Mouse (Mus musculus): ENCODE measurements around the gene D13Ertd608e. TPM values are rescaled to one million over a fixed set of nuclear protein-coding genes. Genes with fewer than 3 reads are reported as not detected.
"Not testable (repeated sequence)": the region's sequence is repeated elsewhere in the genome, so short reads cannot be mapped to it uniquely, and the experiment has no call there.

The D13Ertd608e gene
- total RNA-seq, 1 experiment from 2014 or later: not detected

DNA sequence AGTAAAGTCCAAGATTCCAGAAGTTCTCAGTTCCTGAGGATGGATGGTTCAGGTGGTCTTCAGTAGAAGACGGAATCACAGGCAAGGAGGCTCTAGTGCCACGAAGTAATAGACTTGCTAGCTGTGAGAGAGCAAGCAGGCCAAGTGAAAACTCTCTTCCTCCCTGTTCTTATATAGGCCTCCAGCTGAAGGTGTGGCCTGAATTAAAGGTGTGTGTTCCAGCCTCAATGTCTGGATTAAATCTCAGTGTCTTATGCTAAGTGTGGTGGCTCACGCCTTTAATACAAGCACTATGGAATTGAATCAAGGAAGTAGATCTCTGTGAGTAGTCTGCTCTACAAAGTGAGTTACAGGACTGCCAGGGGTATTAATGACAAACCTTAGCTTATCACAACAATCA lies 58.9 kb downstream of the D13Ertd608e start, which contains the start of gene Tcstv1:
Tcstv1 (minus strand) TSS at position 101 of the 400 bp plus-strand sequence.
- ATAC-seq (ENCODE audit: extremely low read depth, insufficient number of reproducible peaks, low FRiP score, poor library complexity, severe bottlenecking): not testable (repeated sequence)

Other genes starting within 250 kb of the D13Ertd608e start
- not detected in 2 replicates for gene Ccl28, start 212.2 kb upstream of the D13Ertd608e start, total RNA-seq (2017)
- 23.6 and 25.7 TPM in 2 replicates for gene Hmgcs1, start 145.6 kb upstream of the D13Ertd608e start, total RNA-seq (2017)
- gene Nim1k, start 80.1 kb upstream of the D13Ertd608e start, total RNA-seq (2017): 0.23 and 0.37 TPM in 2 replicates
- gene Zfp131, start 45.1 kb upstream of the D13Ertd608e start, total RNA-seq (2017): 56.8 and 65.6 TPM in 2 replicates
- gene AF067063, start 5.8 kb upstream of the D13Ertd608e start, total RNA-seq (2017): not detected in 2 replicates
- gene Tcstv1, start 58.8 kb downstream of the D13Ertd608e start, total RNA-seq (2017): not detected in 2 replicates
- gene Gm21761, start 93.3 kb downstream of the D13Ertd608e start, total RNA-seq (2017): not detected in 2 replicates
- not detected in 2 replicates for gene B020031M17Rik, start 114.8 kb downstream of the D13Ertd608e start, total RNA-seq (2017)
- gene Gm36079, start 191.0 kb downstream of the D13Ertd608e start, total RNA-seq (2017): not detected in 2 replicates
- gene Gm21188, start 216.2 kb downstream of the D13Ertd608e start, total RNA-seq (2017): 10.2 and 18.7 TPM in 2 replicates